Mouse (Mus musculus) forebrain, embryonic 15.5 days (tissue): ENCODE data around the gene Mmp27. TPM values are rescaled to one million over a fixed set of nuclear protein-coding genes. Genes with fewer than 3 reads are reported as not detected.

Experiments
- ATAC-seq: fragments of 200-750 bp; cut with Nextera tagmentation; replicated peaks from 2 replicates; pipeline ENCODE4 v1.8.0; 2017; ENCODE audit warnings: mild to moderate bottlenecking, moderate TSS enrichment, moderate library complexity
- H3K27ac ChIP-seq: fragments of 300-500 bp; sonication (generic); replicated peaks from 2 replicates; pipeline ENCODE4 v1.5.1; 2015; ENCODE audit warnings: mild to moderate bottlenecking, inconsistent platforms
- H3K27me3 ChIP-seq: fragments of 300-500 bp; sonication (generic); 2 replicates; pipeline ENCODE4 v1.6.1; 2015; ENCODE audit warnings: inconsistent platforms
- H3K36me3 ChIP-seq: fragments of 300-500 bp; sonication (generic); 2 replicates; pipeline ENCODE4 v1.6.1; 2015; ENCODE audit warnings: mild to moderate bottlenecking, inconsistent platforms
- H3K4me1 ChIP-seq: fragments of 300-500 bp; sonication (generic); 2 replicates; pipeline ENCODE4 v1.6.1; 2015; ENCODE audit warnings: inconsistent platforms
- H3K4me2 ChIP-seq: fragments of 300-500 bp; sonication (generic); replicated peaks from 2 replicates; pipeline ENCODE4 v1.6.1; 2015; ENCODE audit warnings: mild to moderate bottlenecking, inconsistent platforms
- H3K4me3 ChIP-seq: fragments of 300-500 bp; sonication (generic); 2 replicates; pipeline ENCODE4 v1.5.1; 2015; ENCODE audit warnings: mild to moderate bottlenecking, inconsistent platforms
- H3K9ac ChIP-seq: fragments of 300-500 bp; sonication (generic); replicated peaks from 2 replicates; pipeline ENCODE4 v1.6.1; 2015; ENCODE audit warnings: mild to moderate bottlenecking, inconsistent platforms
- H3K9me3 ChIP-seq: fragments of 300-500 bp; sonication (generic); 2 replicates; pipeline ENCODE4 v1.6.1; 2016; ENCODE audit warnings: inconsistent platforms
- WGBS: fragments of 180-500 bp; shearing (Covaris S2); methylation state at CpG from one replicate; pipeline ENCODE4 v1.1.7; 2015; ENCODE audit warnings: mixed read lengths; 5-methylcytosine and 5-hydroxymethylcytosine counted together
- polyA plus RNA-seq: library from polyadenylated mRNA; unstranded; fragments of >200 nt; fragmentation: Nextera tagmentation; extraction: Ambion mirVana; gene quantifications from 2 replicates; pipeline ENCODE4 v1.2.1, GENCODE M21; 2015

Gene Mmp27
- not detected in 2 replicates for polyA plus RNA-seq

DNA sequence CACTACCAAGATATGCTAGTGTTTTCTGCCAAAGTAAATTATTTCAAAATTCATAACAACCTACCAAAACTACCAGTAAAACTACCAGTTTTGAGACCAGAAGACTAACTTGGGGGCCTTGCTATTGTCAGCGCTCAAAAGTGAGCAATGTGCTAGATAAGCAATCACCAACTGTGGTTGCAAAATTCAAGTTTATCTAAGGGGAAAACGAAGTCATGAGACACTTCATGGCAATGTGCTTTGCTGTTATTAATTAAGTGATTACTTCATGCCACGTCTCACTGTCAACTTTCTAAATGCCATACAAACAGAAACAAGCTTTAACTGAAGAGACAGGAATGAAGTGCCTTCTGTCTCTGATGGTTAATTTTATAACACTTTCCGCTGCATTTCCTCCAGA lies at the start of gene Mmp27:
Mmp27 (plus strand) TSS at position 235 of the 400 bp plus-strand sequence.
- Histone ChIP-seq H3K36me3 (no peaks in the 10 kb centered on the region), H3K27me3 (no peaks in the 10 kb centered on the region), H3K9ac (no peak within 1 kb of the TSS), H3K4me2 (no peak within 1 kb of the TSS), H3K9me3 (no peaks in the 10 kb centered on the region), H3K4me1 (no peaks in the 10 kb centered on the region), H3K4me3 (no peak within 1 kb of the TSS), H3K27ac (no peak within 1 kb of the TSS)
- 76% methylated on average over 4 of the region's 4 CpGs for WGBS
- ATAC-seq = no peak

DNA sequence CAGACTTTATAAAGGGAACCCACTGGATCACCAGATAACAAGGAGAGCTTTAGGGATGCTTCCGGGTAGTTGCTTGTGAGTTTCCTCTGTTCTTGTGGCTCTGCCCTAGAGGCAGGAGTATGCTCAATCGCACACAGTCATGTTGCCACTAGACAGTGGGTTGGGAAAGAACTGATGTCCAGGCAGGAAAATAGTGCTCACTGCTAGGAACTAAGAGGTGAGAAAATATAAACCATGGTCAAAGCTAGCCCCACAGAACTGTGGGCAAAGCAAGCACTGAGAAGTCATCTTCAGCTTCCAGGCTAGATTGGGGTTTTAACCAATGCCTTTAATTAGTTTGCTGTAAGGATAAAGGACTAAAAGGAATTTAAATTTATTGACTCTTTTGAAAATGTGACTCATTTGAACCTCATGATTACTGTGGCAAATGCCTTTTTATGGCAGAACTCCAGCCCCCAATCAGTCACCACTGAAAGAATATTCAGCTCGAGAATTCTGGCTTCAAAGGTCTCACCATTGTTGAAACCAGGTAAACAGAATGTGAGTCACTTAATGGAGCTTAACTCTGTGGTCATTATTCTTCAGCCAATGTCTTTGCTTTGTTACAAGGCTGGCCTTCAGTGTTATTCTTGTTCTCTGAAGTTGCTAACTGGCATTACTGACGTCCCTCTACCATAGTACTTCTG lies 44.8 kb upstream of the Mmp27 start:
- H3K36me3 ChIP-seq = no peaks in the 10 kb centered on the region
- no peaks in the 10 kb centered on the region for H3K4me1 ChIP-seq
- 61% methylated on average over 4 of the region's 4 CpGs for WGBS
- H3K9me3 ChIP-seq = no peaks in the 10 kb centered on the region
- no peak overlapping the region for H3K4me3 ChIP-seq
- H3K27ac ChIP-seq = no peak overlapping the region
- H3K9ac ChIP-seq = no peak overlapping the region
- ATAC-seq = no peak
- H3K27me3 ChIP-seq = no peaks in the 10 kb centered on the region
- no peak overlapping the region for H3K4me2 ChIP-seq

DNA sequence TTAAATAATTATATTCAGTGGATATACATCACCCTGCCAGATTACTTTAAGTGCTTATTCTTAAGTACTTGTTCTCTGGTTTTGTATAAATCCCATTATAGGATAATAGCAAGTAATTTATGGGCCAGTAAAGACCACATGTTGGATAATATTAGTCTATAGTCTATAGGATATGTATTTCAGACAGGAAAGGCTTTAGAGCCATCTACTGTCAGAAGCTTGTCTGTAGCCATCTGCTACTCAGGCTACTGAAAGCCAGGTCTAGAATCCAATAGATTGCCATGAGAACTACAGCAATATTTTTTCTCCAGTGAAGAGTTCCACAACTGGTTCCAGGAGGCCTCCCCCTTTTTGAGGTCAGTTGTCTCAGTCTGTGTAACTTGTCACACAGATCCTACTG lies 28.4 kb upstream of the Mmp27 start:
- Histone ChIP-seq H3K4me3 (no peak overlapping the region), H3K4me2 (no peak overlapping the region), H3K9ac (no peak overlapping the region), H3K27ac (no peak overlapping the region), H3K27me3 (no peaks in the 10 kb centered on the region), H3K36me3 (no peaks in the 10 kb centered on the region), H3K4me1 (no peaks in the 10 kb centered on the region), H3K9me3 (no peaks in the 10 kb centered on the region)
- ATAC-seq = no peak

DNA sequence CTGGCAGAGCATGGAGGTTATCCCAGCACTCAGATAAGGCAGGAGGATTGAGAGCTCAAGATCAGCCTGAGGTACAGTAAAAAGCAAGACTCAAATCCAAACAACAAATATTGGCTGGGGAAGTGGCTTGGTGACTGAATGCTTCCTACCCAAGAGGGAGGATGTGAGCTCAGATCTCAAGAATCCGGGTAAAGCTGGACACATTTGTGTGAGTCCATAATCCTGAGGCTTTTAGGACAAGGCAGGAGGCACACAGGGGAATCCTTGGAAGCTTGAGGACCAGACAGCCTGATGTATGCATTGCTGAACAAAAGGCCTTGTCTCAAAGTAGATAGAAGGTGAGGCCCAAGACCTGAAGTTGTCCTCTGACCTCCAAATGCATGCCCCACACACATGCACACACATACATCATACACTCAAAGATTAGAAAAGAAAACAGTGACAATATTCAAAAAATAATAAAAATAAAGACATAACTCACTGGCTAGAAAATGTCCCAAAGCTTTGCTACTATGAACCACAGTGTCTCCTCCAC lies 26.2 kb upstream of the Mmp27 start:
- Histone ChIP-seq H3K4me2 (no peak overlapping the region), H3K4me3 (no peak overlapping the region), H3K36me3 (no peaks in the 10 kb centered on the region), H3K27ac (no peak overlapping the region), H3K9me3 (no peaks in the 10 kb centered on the region), H3K27me3 (no peaks in the 10 kb centered on the region), H3K9ac (no peak overlapping the region), H3K4me1 (no peaks in the 10 kb centered on the region)
- no peak for ATAC-seq
- 64% methylated on average over 1 of the region's 1 CpGs for WGBS

DNA sequence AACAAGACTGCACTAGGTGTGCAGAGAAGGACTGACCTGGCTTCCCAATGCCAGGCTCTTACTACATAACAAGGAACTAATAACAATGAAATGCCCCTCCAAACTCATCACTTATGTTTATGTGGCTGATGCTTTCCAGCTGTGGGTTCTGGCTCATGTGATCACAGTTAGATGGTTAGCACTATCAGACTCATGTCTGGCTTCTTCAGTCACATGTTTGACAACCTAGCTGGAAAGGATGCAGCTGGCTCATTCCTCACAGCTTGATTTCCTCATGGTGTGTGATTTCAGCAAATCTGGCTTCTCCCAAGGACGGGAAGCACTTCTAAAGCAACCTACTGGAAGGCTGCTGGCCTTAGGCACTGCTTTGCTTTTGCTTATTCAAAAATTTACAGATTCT lies 25.7 kb upstream of the Mmp27 start:
- 72% methylated on average over 1 of the region's 1 CpGs for WGBS
- no peaks in the 10 kb centered on the region for H3K27me3 ChIP-seq
- no peak overlapping the region for H3K27ac ChIP-seq
- no peaks in the 10 kb centered on the region for H3K9me3 ChIP-seq
- ATAC-seq = no peak; the same call in 1 of the 2 replicates
- no peak overlapping the region for H3K4me3 ChIP-seq
- no peaks in the 10 kb centered on the region for H3K36me3 ChIP-seq
- H3K9ac ChIP-seq = no peak overlapping the region
- no peak overlapping the region for H3K4me2 ChIP-seq
- H3K4me1 ChIP-seq = no peaks in the 10 kb centered on the region

DNA sequence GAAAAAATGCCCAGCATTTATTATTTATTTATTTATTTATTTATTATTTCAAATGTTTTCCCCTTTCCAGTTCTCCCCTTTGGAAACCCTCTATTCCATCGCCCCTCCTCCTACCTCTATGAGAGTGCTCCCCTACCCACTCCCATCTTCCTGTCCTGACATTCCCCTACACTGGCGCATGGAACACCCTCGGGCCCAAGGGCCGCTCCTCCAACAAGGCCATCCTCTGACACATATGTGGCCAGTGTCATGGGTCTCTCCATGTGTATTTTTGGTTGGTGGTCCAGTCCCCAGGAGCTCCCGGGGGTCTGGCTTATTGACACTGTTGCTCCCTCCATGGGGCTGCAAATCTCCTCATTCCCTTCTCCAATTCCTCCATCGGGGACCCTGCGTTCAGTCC lies 25.3 kb upstream of the Mmp27 start:
- Histone ChIP-seq H3K9me3 (no peaks in the 10 kb centered on the region), H3K9ac (no peak overlapping the region), H3K27me3 (no peaks in the 10 kb centered on the region), H3K4me1 (no peaks in the 10 kb centered on the region), H3K4me2 (no peak overlapping the region), H3K4me3 (no peak overlapping the region), H3K36me3 (no peaks in the 10 kb centered on the region), H3K27ac (no peak overlapping the region)
- ATAC-seq = no peak
- 86% methylated on average over 7 of the region's 7 CpGs for WGBS

DNA sequence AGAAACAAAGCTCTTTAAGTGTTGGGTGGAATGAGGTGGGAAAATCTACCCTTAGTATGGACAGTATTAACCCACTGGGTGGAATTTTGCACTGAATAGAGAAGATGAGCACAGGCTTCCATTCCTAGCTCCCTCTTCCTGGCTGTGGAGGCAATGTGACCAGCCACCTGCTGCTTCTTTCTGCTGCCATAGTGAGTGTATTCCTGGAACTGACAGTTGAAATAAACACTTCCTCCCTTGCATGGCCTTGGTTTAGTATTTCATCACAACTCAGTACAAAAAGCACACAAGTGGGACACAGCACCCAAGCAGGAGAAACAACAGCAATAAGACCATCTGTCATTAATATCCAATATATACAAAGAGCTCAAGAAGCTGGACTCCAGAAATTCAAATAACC lies 19.3 kb upstream of the Mmp27 start:
- H3K27me3 ChIP-seq = no peaks in the 10 kb centered on the region
- no peak for ATAC-seq
- no peak overlapping the region for H3K27ac ChIP-seq
- H3K4me3 ChIP-seq = no peak overlapping the region
- H3K9ac ChIP-seq = no peak overlapping the region
- no peaks in the 10 kb centered on the region for H3K4me1 ChIP-seq
- H3K36me3 ChIP-seq = no peaks in the 10 kb centered on the region
- H3K9me3 ChIP-seq = no peaks in the 10 kb centered on the region
- no peak overlapping the region for H3K4me2 ChIP-seq

DNA sequence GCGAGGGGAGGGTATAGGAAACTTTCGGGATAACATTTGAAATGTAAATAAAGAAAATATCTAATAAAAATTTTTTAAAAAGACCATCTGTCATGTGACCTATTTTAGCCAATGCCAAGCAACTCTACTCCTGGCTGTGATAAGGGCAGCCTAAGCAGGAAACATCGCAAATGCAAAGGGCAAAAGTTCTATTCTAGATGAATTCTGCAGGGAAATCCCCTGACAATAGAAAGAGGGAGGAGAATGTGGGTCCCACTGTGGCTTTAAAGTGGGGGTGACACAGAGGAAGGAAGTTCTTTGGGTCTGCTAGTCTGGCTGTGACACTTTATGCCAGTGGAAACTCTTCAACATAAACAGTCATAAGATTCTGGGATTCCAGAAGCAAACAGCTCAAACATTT lies 17.7 kb upstream of the Mmp27 start:
- 82% methylated on average over 3 of the region's 3 CpGs for WGBS
- no peaks in the 10 kb centered on the region for H3K36me3 ChIP-seq
- ATAC-seq = no peak

DNA sequence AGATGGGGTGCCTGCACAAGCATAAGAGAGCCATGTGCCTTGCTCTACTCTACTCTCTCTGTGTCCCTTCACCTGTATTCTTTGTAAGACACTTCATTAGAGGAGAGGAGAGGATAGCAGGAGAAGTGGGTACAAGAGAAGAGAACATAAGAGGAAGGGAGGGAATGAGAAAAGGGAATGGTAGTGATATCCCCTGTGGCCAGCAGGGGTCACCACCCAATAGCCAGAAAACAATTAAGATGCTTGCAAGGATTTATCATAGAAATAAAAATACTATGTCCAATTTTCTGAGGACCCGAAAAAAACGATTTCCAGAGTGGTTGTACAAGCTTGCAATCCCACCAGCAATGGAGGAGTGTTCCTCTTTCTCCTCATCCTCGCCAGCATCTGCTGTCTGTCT lies 16.8 kb upstream of the Mmp27 start:
- WGBS = 40% methylated on average over 3 of the region's 3 CpGs
- Histone ChIP-seq H3K4me2 (no peak overlapping the region), H3K27me3 (no peaks in the 10 kb centered on the region), H3K4me3 (no peak overlapping the region), H3K4me1 (no peaks in the 10 kb centered on the region), H3K36me3 (no peaks in the 10 kb centered on the region), H3K9me3 (no peaks in the 10 kb centered on the region), H3K9ac (no peak overlapping the region), H3K27ac (no peak overlapping the region)
- ATAC-seq = no peak

More for the DNA sequence above, 17.7 kb upstream of the Mmp27 start:
- Histone ChIP-seq H3K4me3 (no peak overlapping the region), H3K4me2 (no peak overlapping the region), H3K4me1 (no peaks in the 10 kb centered on the region), H3K9ac (no peak overlapping the region), H3K27me3 (no peaks in the 10 kb centered on the region), H3K9me3 (no peaks in the 10 kb centered on the region), H3K27ac (no peak overlapping the region)

DNA sequence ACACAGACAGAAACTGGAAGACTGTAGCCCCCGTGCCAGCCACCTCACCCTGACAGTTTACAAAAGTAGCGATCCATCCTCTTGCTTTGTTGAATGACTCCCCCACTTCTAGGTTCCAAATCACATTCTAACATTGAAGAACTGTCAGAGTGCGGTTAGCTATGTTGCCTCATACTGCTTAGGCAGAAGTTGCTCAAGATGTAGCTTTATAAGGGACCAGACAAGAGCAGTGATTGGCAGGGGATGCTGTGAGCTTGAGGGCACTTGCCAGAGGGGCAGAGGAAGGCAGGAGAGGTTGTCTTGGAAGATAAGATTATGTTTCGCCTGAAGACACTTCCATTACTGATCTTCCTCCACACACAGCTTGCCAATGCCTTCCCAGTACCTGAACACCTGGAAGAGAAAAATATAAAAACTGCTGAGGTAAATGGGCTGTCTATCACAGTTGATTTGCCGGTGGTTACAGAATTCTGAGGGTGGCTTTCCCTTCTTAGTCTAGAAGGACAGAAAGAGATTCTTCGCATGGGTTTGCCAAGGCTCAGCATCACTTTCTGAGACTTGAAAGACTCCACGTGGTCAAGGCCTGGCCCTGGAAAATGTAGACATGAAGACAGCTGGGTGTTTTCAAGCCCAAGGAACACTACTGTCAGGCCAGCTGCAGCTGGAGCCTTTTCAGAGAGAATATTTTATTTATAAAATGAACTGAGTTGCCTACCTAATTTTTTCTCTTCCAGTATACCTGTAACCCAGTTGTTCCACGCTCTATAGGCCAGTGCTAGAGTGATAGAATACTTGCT lies 12.8 kb upstream of the Mmp27 start, which contains the start of gene Mmp8:
Mmp8 (plus strand) TSS at position 236 of the 797 bp plus-strand sequence.
- Histone ChIP-seq H3K9me3 (no peaks in the 10 kb centered on the region), H3K36me3 (no peaks in the 10 kb centered on the region), H3K4me1 (no peaks in the 10 kb centered on the region), H3K27me3 (no peaks in the 10 kb centered on the region), H3K4me2 (no peak within 1 kb of the TSS), H3K4me3 (no peak within 1 kb of the TSS), H3K9ac (no peak within 1 kb of the TSS), H3K27ac (no peak within 1 kb of the TSS)
- WGBS = 87% methylated on average over 8 of the region's 8 CpGs
- no peak for ATAC-seq

DNA sequence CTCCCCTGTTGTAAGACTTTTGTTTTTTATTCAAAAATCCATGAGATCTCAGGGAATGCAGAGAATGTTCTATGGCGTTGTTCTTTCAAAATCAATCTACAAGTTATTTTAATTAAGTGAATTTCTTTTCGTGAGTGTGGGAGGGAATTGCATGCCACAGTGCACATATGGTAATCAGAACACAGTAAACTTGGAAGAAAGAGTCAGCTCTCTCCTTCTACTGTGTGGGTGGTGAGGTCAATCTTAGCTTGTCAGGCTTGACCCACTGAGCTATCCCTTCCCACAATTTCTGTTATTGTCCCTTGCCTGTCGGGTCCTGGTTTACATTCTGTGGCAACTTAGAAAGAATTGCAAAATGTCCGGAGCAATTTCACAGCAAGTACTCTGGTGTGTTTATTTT lies 11.2 kb upstream of the Mmp27 start:
- H3K9me3 ChIP-seq = no peaks in the 10 kb centered on the region
- no peaks in the 10 kb centered on the region for H3K4me1 ChIP-seq
- H3K36me3 ChIP-seq = no peaks in the 10 kb centered on the region
- no peak overlapping the region for H3K4me2 ChIP-seq
- ATAC-seq = no peak
- no peak overlapping the region for H3K4me3 ChIP-seq
- whole genome bisulfite sequencing = 68% methylated on average over 4 of the region's 4 CpGs
- H3K27ac ChIP-seq = no peak overlapping the region
- no peak overlapping the region for H3K9ac ChIP-seq
- no peaks in the 10 kb centered on the region for H3K27me3 ChIP-seq

DNA sequence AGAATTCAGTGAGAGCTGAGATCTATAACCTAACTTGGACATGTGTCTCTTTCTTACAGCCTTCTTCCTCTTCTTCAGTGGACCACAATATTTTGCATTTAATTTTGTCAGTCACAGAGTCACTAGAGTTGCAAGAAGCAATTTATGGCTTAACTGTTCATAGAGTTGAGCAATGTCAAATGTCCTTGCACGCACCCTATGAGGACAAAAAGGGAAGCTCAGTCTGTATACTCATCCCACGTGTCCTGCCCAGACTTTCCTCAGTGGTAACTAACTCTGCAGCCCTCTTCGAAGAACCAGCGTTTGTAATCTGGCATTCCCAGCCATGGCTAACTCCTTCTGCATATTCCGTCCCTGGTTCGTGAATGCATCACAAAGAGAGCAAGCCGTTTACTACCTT lies 3.8 kb upstream of the Mmp27 start:
- ATAC-seq = no peak
- H3K27me3 ChIP-seq = no peaks in the 10 kb centered on the region
- no peaks in the 10 kb centered on the region for H3K4me1 ChIP-seq
- H3K9ac ChIP-seq = no peak overlapping the region
- H3K27ac ChIP-seq = no peak overlapping the region
- H3K4me2 ChIP-seq = no peak overlapping the region
- H3K9me3 ChIP-seq = no peaks in the 10 kb centered on the region
- no peaks in the 10 kb centered on the region for H3K36me3 ChIP-seq
- no peak overlapping the region for H3K4me3 ChIP-seq
- 75% methylated on average over 7 of the region's 7 CpGs for WGBS
